In the genomic region with DNA sequence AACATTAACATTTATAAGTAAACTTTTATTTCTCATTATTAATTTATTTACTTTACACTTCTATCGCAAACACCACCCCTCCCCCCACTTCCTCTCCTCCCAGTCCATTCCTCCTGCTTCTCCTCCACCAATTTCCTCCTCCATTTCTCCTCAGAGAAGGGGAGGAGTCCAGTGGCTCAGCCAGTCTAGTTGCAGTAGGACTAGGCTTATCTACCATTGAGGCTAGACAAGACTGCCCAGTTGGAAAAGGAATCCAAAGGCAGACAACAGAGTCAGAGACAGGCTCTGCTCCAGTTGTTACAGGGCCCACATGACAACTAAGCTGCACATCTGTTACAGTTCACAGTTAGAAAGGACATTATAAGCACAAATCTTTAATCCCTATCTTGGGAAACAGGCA, we compare ENCODE assay signal across 8 mouse cellular contexts. TPM values are rescaled to one million over a fixed set of nuclear protein-coding genes. Genes with fewer than 3 reads are reported as not detected.
A peak's percentile ranks its signal among the peaks of the same experiment; 100 is the strongest.
DNase-seq lines count a peak whose midpoint lies in the region; ATAC-seq and TF ChIP-seq lines count a peak whose summit lies in the region.

No protein-coding gene starts in this region.

- no peak for TF ChIP-seq POLR2A in thymus, adult 2 months (IDR thresholded peaks at IDR 0.05; ENCODE audit: control insufficient read depth, extremely low read depth, insufficient read depth, low read length, poor library complexity)

- H3K4me1 ChIP-seq in heart, embryonic 12.5 days (replicated peaks), result peaks cover 8% of the 10 kb centered on the region
- peaks cover 11% of the 10 kb centered on the region for H3K4me1 ChIP-seq in midbrain, embryonic 12.5 days
- H3K4me1 ChIP-seq in thymus, adult 2 months (replicated peaks; ENCODE audit: control insufficient read depth, insufficient read depth, low read length), result peaks cover 7% of the 10 kb centered on the region

- H3K4me3 ChIP-seq in heart, embryonic 12.5 days, result peak overlapping the region; percentile 34
- peak overlapping the region; percentile 65 for H3K4me3 ChIP-seq in midbrain, embryonic 12.5 days
- H3K4me3 ChIP-seq in thymus, adult 2 months (ENCODE audit: control insufficient read depth, insufficient read depth, low read length), result no peak overlapping the region

- WGBS in heart, embryonic 12.5 days, result 42% methylated on average over 1 of the region's 1 CpGs
- WGBS in large intestine, adult 2 months, result 3% methylated on average over 1 of the region's 1 CpGs
- whole genome bisulfite sequencing in midbrain, embryonic 12.5 days, result 73% methylated on average over 1 of the region's 1 CpGs
- WGBS in thymus, adult 2 months, result 88% methylated on average over 1 of the region's 1 CpGs

- no peak overlapping the region for H3K9ac ChIP-seq in heart, embryonic 12.5 days
- no peak overlapping the region for H3K9ac ChIP-seq in midbrain, embryonic 12.5 days (replicated peaks)

- no peaks in the 10 kb centered on the region for H3K9me3 ChIP-seq in heart, embryonic 12.5 days (replicated peaks)
- H3K9me3 ChIP-seq in midbrain, embryonic 12.5 days, result no peaks in the 10 kb centered on the region

- H3K36me3 ChIP-seq in heart, embryonic 12.5 days, result peaks cover 8% of the 10 kb centered on the region; the same call in 1 of the 2 replicates
- no peaks in the 10 kb centered on the region for H3K36me3 ChIP-seq in midbrain, embryonic 12.5 days
- no peaks in the 10 kb centered on the region for H3K36me3 ChIP-seq in thymus, adult 2 months (ENCODE audit: control insufficient read depth, insufficient read depth, low read length)

- no peak overlapping the region for H3K27ac ChIP-seq in heart, embryonic 12.5 days (ENCODE audit: poor library complexity, severe bottlenecking)
- no peak overlapping the region for H3K27ac ChIP-seq in midbrain, embryonic 12.5 days (replicated peaks)
- no peak overlapping the region for H3K27ac ChIP-seq in thymus, adult 2 months (ENCODE audit: control insufficient read depth, insufficient read depth, low read length)

- no peaks in the 10 kb centered on the region for H3K27me3 ChIP-seq in heart, embryonic 12.5 days (replicated peaks)
- no peaks in the 10 kb centered on the region for H3K27me3 ChIP-seq in midbrain, embryonic 12.5 days
- H3K27me3 ChIP-seq in thymus, adult 2 months (ENCODE audit: control insufficient read depth, insufficient read depth, low read length), result no peaks in the 10 kb centered on the region

- peak overlapping the region; percentile 62 for H3K4me2 ChIP-seq in heart, embryonic 12.5 days
- peak overlapping the region; percentile 68 for H3K4me2 ChIP-seq in midbrain, embryonic 12.5 days (replicated peaks)

- DNase-seq in testis, postnatal 10 days (ENCODE audit: low spot score), result peak; percentile 53
- DNase-seq in testis, postnatal 14 days (ENCODE audit: low spot score), result no peak
- DNase-seq in cerebellum, postnatal 14 days, result peak; percentile 19 to 27
- DNase-seq in large intestine, adult 2 months (ENCODE audit: low read depth, low spot score), result peak; percentile 29
- DNase-seq in thymus, adult 2 months, result no peak

- TF ChIP-seq CTCF in thymus, adult 2 months (IDR thresholded peaks at IDR 0.05; ENCODE audit: borderline replicate concordance, control insufficient read depth, extremely low read depth, insufficient read depth, low read length, poor library complexity), result no peak

- peak; percentile 48 for ATAC-seq in heart, embryonic 12.5 days (ENCODE audit: insufficient number of reproducible peaks, low FRiP score)
- no peak for ATAC-seq in midbrain, embryonic 12.5 days (ENCODE audit: low FRiP score, low read depth)
- ATAC-seq in frontal cortex, adult (ENCODE audit: low TSS enrichment), result no peak

RNA-seq across cellular contexts. Expression of gene Zfp948, which starts 0.9 kb away (rescaled TPM):
- 14.4 and 15.1 TPM in 2 replicates for polyA plus RNA-seq in heart, embryonic 12.5 days (2016; fragmentation: Nextera tagmentation; extraction: Ambion mirVana)
- 1.4 and 2.4 TPM in 2 replicates for polyA plus RNA-seq in large intestine, adult 2 months (2012; rRNA removed)
- polyA plus RNA-seq in midbrain, embryonic 12.5 days (2016; fragmentation: Nextera tagmentation; extraction: Ambion mirVana), result 13.2 and 14.1 TPM in 2 replicates
- 0.14 and 0.44 TPM in 2 replicates for polyA plus RNA-seq in thymus, adult 2 months (2012; rRNA removed)

RNA-seq across cellular contexts. Expression of gene Zfp52, which starts 32.4 kb away (rescaled TPM):
- polyA plus RNA-seq in heart, embryonic 12.5 days (2016; fragmentation: Nextera tagmentation; extraction: Ambion mirVana), result 2.6 and 2.9 TPM in 2 replicates
- 0.32 and 0.36 TPM in 2 replicates for polyA plus RNA-seq in large intestine, adult 2 months (2012; rRNA removed)
- polyA plus RNA-seq in midbrain, embryonic 12.5 days (2016; fragmentation: Nextera tagmentation; extraction: Ambion mirVana), result 2.0 TPM in 2 replicates
- 0.47 and 0.73 TPM in 2 replicates for polyA plus RNA-seq in thymus, adult 2 months (2012; rRNA removed)

Comparison
In these comparisons a context has a peak if more than half of its experiments do, and no peak if none do; other contexts are left out.
1. DNase-seq: peak in testis, postnatal 10 days (single experiment), cerebellum, postnatal 14 days (2 of 2) and large intestine, adult 2 months (single experiment); none in testis, postnatal 14 days (single experiment) and thymus, adult 2 months (single experiment).